Mouse (Mus musculus) forebrain, embryonic 14.5 days (tissue): ENCODE data around the gene Rhebl1. TPM values are rescaled to one million over a fixed set of nuclear protein-coding genes. Genes with fewer than 3 reads are reported as not detected.

ENCODE experiments used
- ATAC-seq: fragments of 200-750 bp; cut with Nextera tagmentation; 2 replicates; pipeline ENCODE4 v1.8.0; 2017; ENCODE audit warnings: mild to moderate bottlenecking, moderate library complexity
- DNase-seq: peaks from one replicate; pipeline ENCODE4 v3.0.0-alpha.2; 2015; ENCODE audit warnings: low spot score
- H3K27ac ChIP-seq: fragments of 300-500 bp; sonication (generic); 2 replicates; pipeline ENCODE4 v1.5.1; 2014; ENCODE audit warnings: low read depth, mild to moderate bottlenecking, control low read depth, low read length, moderate library complexity
- H3K27me3 ChIP-seq: fragments of 300-500 bp; sonication (generic); replicated peaks from 2 replicates; pipeline ENCODE4 v1.6.1; 2014; ENCODE audit warnings: low read length, control low read depth, mixed read lengths; ENCODE audit not compliant: control insufficient read depth, insufficient read depth
- H3K36me3 ChIP-seq: fragments of 300-500 bp; sonication (generic); 2 replicates; pipeline ENCODE4 v1.6.1; 2014; ENCODE audit warnings: low read length, control low read depth; ENCODE audit not compliant: control insufficient read depth, insufficient read depth
- H3K4me1 ChIP-seq: fragments of 300-500 bp; sonication (generic); 2 replicates; pipeline ENCODE4 v1.6.1; 2014; ENCODE audit warnings: antibody characterized with exemption, low read length, control low read depth; ENCODE audit not compliant: control insufficient read depth, insufficient read depth
- H3K4me2 ChIP-seq: fragments of 300-500 bp; sonication (generic); 2 replicates; pipeline ENCODE4 v1.6.1; 2014; ENCODE audit warnings: mild to moderate bottlenecking, control low read depth, low read length
- H3K4me3 ChIP-seq: fragments of 300-500 bp; sonication (generic); 2 replicates; pipeline ENCODE4 v1.5.1; 2014; ENCODE audit warnings: low read depth, low read length, control low read depth
- H3K9ac ChIP-seq: fragments of 300-500 bp; sonication (generic); 2 replicates; pipeline ENCODE4 v1.6.1; 2014; ENCODE audit warnings: mild to moderate bottlenecking, low read length, control low read depth, moderate library complexity
- H3K9me3 ChIP-seq: fragments of 300-500 bp; sonication (generic); replicated peaks from 2 replicates; pipeline ENCODE4 v1.6.1; 2016; ENCODE audit warnings: low read length, control low read depth, mixed read lengths; ENCODE audit not compliant: control insufficient read depth
- WGBS: fragments of 180-500 bp; shearing (Covaris S2); extraction: QIAGEN DNeasy Blood & Tissue Kit; methylation state at CpG from one replicate; pipeline ENCODE4 v1.1.7; 2014; 5-methylcytosine and 5-hydroxymethylcytosine counted together
- polyA plus RNA-seq: library from polyadenylated mRNA; unstranded; fragments of >200 nt; fragmentation: Nextera tagmentation; extraction: Ambion mirVana; gene quantifications from 2 replicates; pipeline ENCODE4 v1.2.1, GENCODE M21; 2014

Rhebl1 gene
- polyA plus RNA-seq, 1 experiment from 2014 or later = 30.3 TPM

- Histone ChIP-seq H3K27me3 (no peaks in the 10 kb centered on the region), H3K27ac (no peak overlapping the region), H3K9ac (no peak overlapping the region), H3K4me2 (no peak overlapping the region), H3K36me3 (peaks cover 99% of the 10 kb centered on the region), H3K9me3 (no peaks in the 10 kb centered on the region), H3K4me3 (no peak overlapping the region), H3K4me1 (no peaks in the 10 kb centered on the region)
- DNase-seq = no peak
- ATAC-seq = no peak
- 87% methylated on average over 21 of the region's 21 CpGs for WGBS
Observed at GRCm38 (mm10) chr15:98861701-98862410, 32.5 kb downstream of the Rhebl1 start.

- no peak for ATAC-seq
- 93% methylated on average over 18 of the region's 18 CpGs for WGBS
Observed at GRCm38 (mm10) chr15:98860921-98861320, 33.4 kb downstream of the Rhebl1 start.

GRCm38 (mm10) chr15:98859319-98860043 is 34.9 kb downstream of the Rhebl1 start:
- Histone ChIP-seq H3K4me1 (no peaks in the 10 kb centered on the region), H3K9ac (no peak overlapping the region), H3K27me3 (no peaks in the 10 kb centered on the region), H3K27ac (no peak overlapping the region), H3K36me3 (peaks cover 100% of the 10 kb centered on the region), H3K4me3 (no peak overlapping the region), H3K4me2 (no peak overlapping the region), H3K9me3 (no peaks in the 10 kb centered on the region)
- DNase-seq = no peak
- WGBS = 87% methylated on average over 9 of the region's 9 CpGs
- ATAC-seq = no peak

More at GRCm38 (mm10) chr15:98860921-98861320, 33.4 kb downstream of the Rhebl1 start:
- no peak overlapping the region for H3K9ac ChIP-seq
- no peak overlapping the region for H3K4me3 ChIP-seq
- no peak for DNase-seq
- H3K36me3 ChIP-seq = peaks cover 100% of the 10 kb centered on the region
- no peaks in the 10 kb centered on the region for H3K27me3 ChIP-seq
- no peak overlapping the region for H3K27ac ChIP-seq
- no peak overlapping the region for H3K4me2 ChIP-seq
- H3K9me3 ChIP-seq = no peaks in the 10 kb centered on the region
- no peaks in the 10 kb centered on the region for H3K4me1 ChIP-seq

GRCm38 (mm10) chr15:98854214-98854613 is 40.1 kb downstream of the Rhebl1 start:
- H3K27ac ChIP-seq = no peak overlapping the region
- H3K9ac ChIP-seq = no peak overlapping the region
- no peak overlapping the region for H3K4me3 ChIP-seq
- peaks cover 100% of the 10 kb centered on the region for H3K36me3 ChIP-seq
- H3K27me3 ChIP-seq = no peaks in the 10 kb centered on the region
- ATAC-seq (no peak), DNase-seq (no peak)
- no peaks in the 10 kb centered on the region for H3K9me3 ChIP-seq
- no peaks in the 10 kb centered on the region for H3K4me1 ChIP-seq
- WGBS = 94% methylated on average over 16 of the region's 16 CpGs
- no peak overlapping the region for H3K4me2 ChIP-seq

- DNase-seq (no peak), ATAC-seq (no peak)
- Histone ChIP-seq H3K9ac (no peak overlapping the region), H3K27ac (no peak overlapping the region), H3K9me3 (no peaks in the 10 kb centered on the region), H3K36me3 (peaks cover 100% of the 10 kb centered on the region), H3K4me1 (no peaks in the 10 kb centered on the region), H3K4me3 (no peak overlapping the region), H3K27me3 (no peaks in the 10 kb centered on the region), H3K4me2 (no peak overlapping the region)
- WGBS = 92% methylated on average over 28 of the region's 28 CpGs
Observed at GRCm38 (mm10) chr15:98853161-98853937, 41.0 kb downstream of the Rhebl1 start.

DNA sequence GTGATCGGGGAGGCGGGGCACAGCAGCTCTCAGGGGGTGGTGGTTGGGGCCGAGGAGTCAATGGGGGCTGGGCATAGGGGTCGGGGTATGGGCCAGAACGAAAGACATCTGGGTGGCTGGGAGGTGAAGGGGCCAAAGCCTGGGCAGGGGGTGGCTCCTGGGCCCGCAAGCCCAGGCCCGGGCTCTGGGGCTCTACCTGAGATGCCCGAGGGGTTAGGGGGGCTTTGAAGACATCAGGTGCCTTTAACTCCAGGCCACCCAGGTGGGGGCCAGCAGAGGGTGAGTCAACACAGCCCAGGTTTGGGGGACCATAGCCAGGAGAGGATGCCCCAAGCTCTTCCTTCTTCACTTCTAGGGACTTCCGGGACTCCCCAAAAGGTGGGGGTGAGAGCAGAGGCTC is 41.6 kb downstream of the Rhebl1 start:
- whole genome bisulfite sequencing = 95% methylated on average over 9 of the region's 9 CpGs

DNA sequence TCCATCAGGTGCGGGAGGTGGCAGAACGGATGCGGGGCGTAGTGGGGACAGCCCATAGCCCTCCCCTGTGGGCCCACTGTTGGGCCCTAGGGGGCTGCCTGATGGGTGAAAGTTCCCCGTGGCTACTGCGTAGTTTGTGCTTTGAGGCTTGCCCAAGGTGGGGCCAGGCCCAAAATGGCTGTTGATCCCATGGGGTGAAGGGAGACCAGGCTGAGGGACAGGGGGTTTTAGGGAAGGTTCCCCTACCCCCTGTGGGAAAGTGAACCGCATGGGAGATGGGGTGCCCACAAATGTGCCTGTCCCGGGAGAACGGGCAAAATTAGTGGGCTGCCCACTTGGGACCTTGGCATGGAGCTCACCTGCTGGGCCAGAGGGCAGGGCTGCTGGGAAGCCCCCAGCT is 42.3 kb downstream of the Rhebl1 start:
- no peak overlapping the region for H3K9ac ChIP-seq
- H3K27me3 ChIP-seq = no peaks in the 10 kb centered on the region
- WGBS = 95% methylated on average over 9 of the region's 9 CpGs
- DNase-seq = no peak
- H3K4me3 ChIP-seq = no peak overlapping the region
- no peak overlapping the region for H3K4me2 ChIP-seq
- H3K27ac ChIP-seq = no peak overlapping the region
- no peak for ATAC-seq
- no peaks in the 10 kb centered on the region for H3K4me1 ChIP-seq
- no peaks in the 10 kb centered on the region for H3K9me3 ChIP-seq
- peaks cover 100% of the 10 kb centered on the region for H3K36me3 ChIP-seq

More for the DNA sequence above, 41.6 kb downstream of the Rhebl1 start:
- H3K9ac ChIP-seq = no peak overlapping the region
- no peaks in the 10 kb centered on the region for H3K27me3 ChIP-seq
- no peaks in the 10 kb centered on the region for H3K9me3 ChIP-seq
- H3K4me3 ChIP-seq = no peak overlapping the region
- DNase-seq (no peak), ATAC-seq (no peak)
- H3K4me2 ChIP-seq = no peak overlapping the region
- H3K4me1 ChIP-seq = no peaks in the 10 kb centered on the region
- H3K36me3 ChIP-seq = peaks cover 100% of the 10 kb centered on the region
- no peak overlapping the region for H3K27ac ChIP-seq

- Histone ChIP-seq H3K9ac (no peak overlapping the region), H3K36me3 (peaks cover 100% of the 10 kb centered on the region), H3K27me3 (no peaks in the 10 kb centered on the region), H3K4me1 (no peaks in the 10 kb centered on the region), H3K4me2 (no peak overlapping the region), H3K4me3 (no peak overlapping the region), H3K9me3 (no peaks in the 10 kb centered on the region), H3K27ac (no peak overlapping the region)
- 91% methylated on average over 21 of the region's 21 CpGs for WGBS
- DNase-seq (no peak), ATAC-seq (no peak)
Observed at GRCm38 (mm10) chr15:98851229-98851818, 43.0 kb downstream of the Rhebl1 start.
